Mouse (Mus musculus) spleen, adult 18-20 months (tissue): ENCODE results near the gene Alg12.

Experiments
- DNase-seq, 2 experiments: peaks; one replicate each; pipeline ENCODE4 v3.0.0; 2022; ENCODE audit warnings: mixed read lengths in 2 of 2

Alg12 gene

GRCm38 (mm10) chr15:88854969-88855830 lies 36.1 kb upstream of the Alg12 start:
- no peak for DNase-seq

GRCm38 (mm10) chr15:88854119-88854968 lies 35.2 kb upstream of the Alg12 start:
- DNase-seq = no peak

GRCm38 (mm10) chr15:88853106-88853505 lies 34.0 kb upstream of the Alg12 start:
- DNase-seq = no peak

- DNase-seq = no peak
Measured at GRCm38 (mm10) chr15:88851507-88852149, 32.5 kb upstream of the Alg12 start.

- DNase-seq = no peak
Measured at GRCm38 (mm10) chr15:88851076-88851475, 32.0 kb upstream of the Alg12 start.

GRCm38 (mm10) chr15:88850146-88850826 lies 31.2 kb upstream of the Alg12 start:
- DNase-seq = no peak

- DNase-seq = no peak
Measured at GRCm38 (mm10) chr15:88849621-88850020, 30.5 kb upstream of the Alg12 start.

GRCm38 (mm10) chr15:88848661-88849060 lies 29.5 kb upstream of the Alg12 start:
- no peak for DNase-seq

- no peak for DNase-seq
Measured at GRCm38 (mm10) chr15:88844966-88845365, 25.8 kb upstream of the Alg12 start.

- DNase-seq = no peak
Measured at GRCm38 (mm10) chr15:88843486-88844097, 24.5 kb upstream of the Alg12 start.

- DNase-seq = no peak
Measured at GRCm38 (mm10) chr15:88842300-88842673, 23.2 kb upstream of the Alg12 start.

GRCm38 (mm10) chr15:88841580-88842299 lies 22.6 kb upstream of the Alg12 start:
- no peak for DNase-seq

GRCm38 (mm10) chr15:88841160-88841559 lies 22.0 kb upstream of the Alg12 start:
- no peak for DNase-seq

- DNase-seq = no peak
Measured at GRCm38 (mm10) chr15:88840126-88840525, 21.0 kb upstream of the Alg12 start.

- no peak for DNase-seq
Measured at GRCm38 (mm10) chr15:88839271-88839670, 20.2 kb upstream of the Alg12 start.

GRCm38 (mm10) chr15:88837977-88838376 lies 18.9 kb upstream of the Alg12 start:
- no peak for DNase-seq

GRCm38 (mm10) chr15:88837199-88837932 lies 18.2 kb upstream of the Alg12 start:
- peak; percentile 32 to 49 for DNase-seq

- no peak for DNase-seq
Measured at GRCm38 (mm10) chr15:88836571-88836970, 17.5 kb upstream of the Alg12 start.

- DNase-seq = no peak
Measured at GRCm38 (mm10) chr15:88836031-88836430, 16.9 kb upstream of the Alg12 start.

GRCm38 (mm10) chr15:88832536-88832935 lies 13.4 kb upstream of the Alg12 start:
- no peak for DNase-seq

- no peak for DNase-seq
Measured at GRCm38 (mm10) chr15:88831482-88831881, 12.4 kb upstream of the Alg12 start.
